Mouse (Mus musculus): ENCODE measurements around the gene Ubtfl1. TPM values are rescaled to one million over a fixed set of nuclear protein-coding genes. Genes with fewer than 3 reads are reported as not detected.

Gene Ubtfl1
- total and polyA plus RNA-seq, 2 experiments from 2014 or later, result not detected

DNA sequence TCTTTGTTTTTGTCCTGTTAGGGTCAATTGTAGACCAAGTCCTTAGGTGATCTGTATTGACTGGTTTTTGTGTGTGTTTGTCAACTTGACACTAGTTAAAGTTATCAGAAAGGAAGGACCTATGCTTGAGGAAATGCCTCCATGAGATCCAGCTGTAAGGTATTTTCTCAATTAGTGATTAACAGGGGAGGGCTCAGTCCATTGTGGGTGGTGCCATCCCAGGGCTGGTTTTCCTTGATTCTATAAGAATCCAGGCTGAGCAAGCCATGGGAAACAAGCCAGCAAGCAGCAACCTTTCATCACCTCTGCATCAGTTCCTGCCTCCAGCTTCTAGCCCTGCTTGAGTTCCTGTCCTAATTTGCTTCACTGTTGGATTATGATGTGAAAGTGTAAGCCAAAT lies 26.1 kb downstream of the Ubtfl1 start, which contains the start of gene Mbd3l2:
Mbd3l2 (plus strand) TSS at position 301 of the 400 bp plus-strand sequence.
- H3K4me3 ChIP-seq (ENCODE audit: low read depth, low read length), result no peak within 1 kb of the TSS

DNA sequence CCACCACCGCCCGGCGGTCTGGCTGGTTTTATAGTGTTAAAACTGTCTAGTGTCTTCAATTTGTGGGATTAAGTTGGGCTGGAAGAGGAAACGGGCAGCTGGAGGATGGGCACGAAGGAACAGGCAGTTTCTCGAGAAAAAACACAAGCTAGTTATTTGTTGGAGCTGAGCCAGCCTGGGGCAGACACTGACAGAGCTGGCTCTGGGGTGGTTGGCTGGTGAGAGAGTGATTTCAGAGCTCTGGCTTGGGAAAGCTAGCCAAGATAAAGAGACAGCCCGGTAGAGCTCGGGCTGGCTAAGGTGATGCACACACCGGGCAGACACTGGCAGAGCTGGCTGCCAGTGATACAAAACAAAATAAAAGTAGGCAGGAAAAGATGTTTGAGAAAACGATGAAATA lies 27.5 kb downstream of the Ubtfl1 start:
- H3K4me2 ChIP-seq (ENCODE audit: low read depth, low read length), result no peak overlapping the region
- DNase-seq (ENCODE audit: low spot score) (no peak), ATAC-seq (ENCODE audit: insufficient read depth, low read depth) (no peak)
- H3K36me3 ChIP-seq (replicated peaks; ENCODE audit: control insufficient read depth, insufficient read depth, low read length), result no peaks in the 10 kb centered on the region
- H3K9me3 ChIP-seq (replicated peaks; ENCODE audit: control insufficient read depth, low read length), result no peaks in the 10 kb centered on the region
- no peak for TF ChIP-seq EP300 (IDR thresholded peaks at IDR 0.05; ENCODE audit: low read depth)
- TF ChIP-seq CTCF (IDR thresholded peaks at IDR 0.05; ENCODE audit: low read depth), result no peak
- WGBS, result 53% methylated on average over 10 of the region's 10 CpGs
- no peak overlapping the region for H3K4me3 ChIP-seq (ENCODE audit: low read depth, low read length)
- H3K4me1 ChIP-seq (ENCODE audit: control insufficient read depth, insufficient read depth), result no peaks in the 10 kb centered on the region
- no peak overlapping the region for H3K27ac ChIP-seq (ENCODE audit: low read depth)
- no peak overlapping the region for H3K9ac ChIP-seq (replicated peaks; ENCODE audit: low read depth, low read length)
- no peaks in the 10 kb centered on the region for H3K27me3 ChIP-seq (ENCODE audit: control insufficient read depth, insufficient read depth, low read length)

More for the DNA sequence above, 26.1 kb downstream of the Ubtfl1 start, which contains the start of gene Mbd3l2:
- H3K36me3 ChIP-seq (replicated peaks; ENCODE audit: control insufficient read depth, insufficient read depth, low read length), result no peaks in the 10 kb centered on the region
- H3K9ac ChIP-seq (replicated peaks; ENCODE audit: low read depth, low read length), result no peak within 1 kb of the TSS
- no peaks in the 10 kb centered on the region for H3K9me3 ChIP-seq (replicated peaks; ENCODE audit: control insufficient read depth, low read length)
- no peaks in the 10 kb centered on the region for H3K27me3 ChIP-seq (ENCODE audit: control insufficient read depth, insufficient read depth, low read length)
- DNase-seq (ENCODE audit: low spot score) (no peak), ATAC-seq (ENCODE audit: insufficient read depth, low read depth) (no peak)
- no peak for TF ChIP-seq CTCF (IDR thresholded peaks at IDR 0.05; ENCODE audit: low read depth)
- TF ChIP-seq EP300 (IDR thresholded peaks at IDR 0.05; ENCODE audit: low read depth), result no peak
- H3K4me2 ChIP-seq (ENCODE audit: low read depth, low read length), result no peak within 1 kb of the TSS
- no peaks in the 10 kb centered on the region for H3K4me1 ChIP-seq (ENCODE audit: control insufficient read depth, insufficient read depth)
- H3K27ac ChIP-seq (ENCODE audit: low read depth), result no peak within 1 kb of the TSS

DNA sequence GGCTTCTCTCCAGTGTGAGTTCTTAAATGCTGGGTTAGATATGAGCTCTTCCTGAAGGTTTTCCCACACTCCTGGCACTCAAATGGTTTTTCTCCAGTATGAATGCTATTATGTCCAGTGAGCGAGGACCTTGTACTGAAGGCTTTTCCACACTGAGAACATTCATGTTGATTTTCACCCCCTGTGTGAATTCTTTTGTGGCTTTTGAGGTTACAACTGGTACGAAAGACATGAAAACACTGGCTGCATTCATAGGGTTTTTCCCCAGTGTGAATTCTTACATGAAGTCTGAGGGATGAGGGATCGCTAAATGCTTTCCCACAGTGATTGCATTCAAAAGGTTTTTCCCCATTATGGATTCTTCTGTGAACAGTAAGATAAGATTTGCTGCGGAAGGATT lies 52.3 kb downstream of the Ubtfl1 start:
- 82% methylated on average over 4 of the region's 4 CpGs for WGBS
- no peaks in the 10 kb centered on the region for H3K4me1 ChIP-seq (ENCODE audit: control insufficient read depth, insufficient read depth)
- no peaks in the 10 kb centered on the region for H3K27me3 ChIP-seq (ENCODE audit: control insufficient read depth, insufficient read depth, low read length)
- no peak for TF ChIP-seq CTCF (IDR thresholded peaks at IDR 0.05; ENCODE audit: low read depth)
- no peak for TF ChIP-seq EP300 (IDR thresholded peaks at IDR 0.05; ENCODE audit: low read depth)
- peaks cover 15% of the 10 kb centered on the region; the same call in 1 of the 2 replicates for H3K9me3 ChIP-seq (replicated peaks; ENCODE audit: control insufficient read depth, low read length)
- peaks cover 27% of the 10 kb centered on the region for H3K36me3 ChIP-seq (replicated peaks; ENCODE audit: control insufficient read depth, insufficient read depth, low read length)
- no peak overlapping the region for H3K4me2 ChIP-seq (ENCODE audit: low read depth, low read length)
- no peak overlapping the region for H3K27ac ChIP-seq (ENCODE audit: low read depth)
- DNase-seq (ENCODE audit: low spot score) (no peak), ATAC-seq (ENCODE audit: insufficient read depth, low read depth) (no peak)
- H3K9ac ChIP-seq (replicated peaks; ENCODE audit: low read depth, low read length), result no peak overlapping the region
- H3K4me3 ChIP-seq (ENCODE audit: low read depth, low read length), result no peak overlapping the region

Small RNA genes lying within 50 kb of the gene (microRNA-seq; reads per million reads assigned to microRNA genes)
- gene Gm22854, result not detected

Other genes with a start within 250 kb of the Ubtfl1 start
- gene Chordc1, start 112.3 kb upstream of the Ubtfl1 start, total RNA-seq (2014; rRNA removed; ENCODE audit: low replicate concordance), result 15.0 and 69.7 TPM in 2 replicates
- gene Chordc1, start 112.3 kb upstream of the Ubtfl1 start, polyA plus RNA-seq (2015; fragmentation: Nextera tagmentation; extraction: Ambion mirVana), result 51.7 and 53.5 TPM in 2 replicates
- gene Naalad2, start 1.4 kb upstream of the Ubtfl1 start, total RNA-seq (2014; rRNA removed; ENCODE audit: low replicate concordance), result 3.0 and 15.8 TPM in 2 replicates
- gene Naalad2, start 1.4 kb upstream of the Ubtfl1 start, polyA plus RNA-seq (2015; fragmentation: Nextera tagmentation; extraction: Ambion mirVana), result 4.5 and 4.7 TPM in 2 replicates
- gene Mbd3l2, start 26.2 kb downstream of the Ubtfl1 start, total RNA-seq (2014; rRNA removed; ENCODE audit: low replicate concordance), result not detected in 2 replicates
- not detected in 2 replicates for gene Mbd3l2, start 26.2 kb downstream of the Ubtfl1 start, polyA plus RNA-seq (2015; fragmentation: Nextera tagmentation; extraction: Ambion mirVana)
- gene Zfp558, start 73.8 kb downstream of the Ubtfl1 start, total RNA-seq (2014; rRNA removed; ENCODE audit: low replicate concordance), result 0.46 and 0.73 TPM in 2 replicates
- gene Zfp558, start 73.8 kb downstream of the Ubtfl1 start, polyA plus RNA-seq (2015; fragmentation: Nextera tagmentation; extraction: Ambion mirVana), result 1.7 and 1.9 TPM in 2 replicates
- not detected in 2 replicates for gene Mbd3l1, start 73.9 kb downstream of the Ubtfl1 start, total RNA-seq (2014; rRNA removed; ENCODE audit: low replicate concordance)
- not detected in 2 replicates for gene Mbd3l1, start 73.9 kb downstream of the Ubtfl1 start, polyA plus RNA-seq (2015; fragmentation: Nextera tagmentation; extraction: Ambion mirVana)